Mouse (Mus musculus) lung, embryonic 16.5 days (tissue): ENCODE results near the gene Gpc6. TPM values are rescaled to one million over a fixed set of nuclear protein-coding genes. Genes with fewer than 3 reads are reported as not detected.

Experiments
- ATAC-seq: fragments of 200-750 bp; cut with Nextera tagmentation; 2 replicates; pipeline ENCODE4 v1.8.0; 2017; ENCODE audit warnings: low read depth, mild to moderate bottlenecking, moderate library complexity
- H3K27ac ChIP-seq: fragments of 300-500 bp; sonication (generic); 2 replicates; pipeline ENCODE4 v1.5.1; 2014; ENCODE audit warnings: mild to moderate bottlenecking, control low read depth, low read length
- H3K27me3 ChIP-seq: fragments of 300-500 bp; sonication (generic); 2 replicates; pipeline ENCODE4 v1.6.1; 2014; ENCODE audit warnings: low read depth, low read length, mixed read lengths; ENCODE audit not compliant: control insufficient read depth, insufficient read depth
- H3K36me3 ChIP-seq: fragments of 300-500 bp; sonication (generic); 2 replicates; pipeline ENCODE4 v1.6.1; 2014; ENCODE audit warnings: low read length; ENCODE audit not compliant: control insufficient read depth, insufficient read depth
- H3K4me1 ChIP-seq: fragments of 300-500 bp; sonication (generic); replicated peaks from 2 replicates; pipeline ENCODE4 v1.6.1; 2014; ENCODE audit warnings: low read length, mixed read lengths; ENCODE audit not compliant: control insufficient read depth, insufficient read depth
- H3K4me2 ChIP-seq: fragments of 300-500 bp; sonication (generic); 2 replicates; pipeline ENCODE4 v1.6.1; 2014; ENCODE audit warnings: low read depth, low read length, control low read depth
- H3K4me3 ChIP-seq: fragments of 300-500 bp; sonication (generic); 2 replicates; pipeline ENCODE4 v1.5.1; 2014; ENCODE audit warnings: mild to moderate bottlenecking, low read length, control low read depth
- H3K9ac ChIP-seq: fragments of 300-500 bp; sonication (generic); 2 replicates; pipeline ENCODE4 v1.6.1; 2014; ENCODE audit warnings: low read length, control low read depth
- H3K9me3 ChIP-seq: fragments of 300-500 bp; sonication (generic); 2 replicates; pipeline ENCODE4 v1.6.1; 2016; ENCODE audit warnings: low read length; ENCODE audit not compliant: control insufficient read depth
- WGBS: fragments of 180-500 bp; shearing (Covaris S2); extraction: QIAGEN DNeasy Blood & Tissue Kit; methylation state at CpG from one replicate; pipeline ENCODE4 v1.1.7; 2014; 5-methylcytosine and 5-hydroxymethylcytosine counted together
- polyA plus RNA-seq: library from polyadenylated mRNA; unstranded; fragments of >200 nt; fragmentation: Nextera tagmentation; extraction: Ambion mirVana; gene quantifications from 2 replicates; pipeline ENCODE4 v1.2.1, GENCODE M21; 2015

The Gpc6 gene
- polyA plus RNA-seq, 1 experiment from 2014 or later: 26.1 TPM

DNA sequence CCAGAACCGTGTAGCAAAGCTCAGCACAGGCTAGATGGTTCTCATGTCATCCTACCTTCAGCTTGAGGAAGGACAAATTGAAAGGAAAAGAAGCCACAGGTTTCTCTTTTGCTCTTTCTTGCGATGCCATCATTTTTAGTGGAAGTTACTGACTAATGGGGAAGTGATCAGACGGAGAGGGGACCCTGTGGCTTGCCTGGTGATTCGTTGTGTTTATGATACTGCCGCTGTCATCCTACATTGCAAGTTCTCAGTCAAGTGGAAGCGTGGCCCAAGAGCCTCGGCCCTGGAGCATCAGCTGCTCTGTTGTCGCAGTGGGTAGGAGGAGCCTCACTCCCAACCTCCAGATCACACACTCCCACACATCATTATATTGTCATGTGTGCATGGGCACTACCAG is 1065.1 kb downstream of the Gpc6 start:
- Histone ChIP-seq H3K27ac (no peak overlapping the region), H3K4me1 (no peaks in the 10 kb centered on the region), H3K9ac (no peak overlapping the region), H3K36me3 (no peaks in the 10 kb centered on the region), H3K4me3 (no peak overlapping the region), H3K9me3 (no peaks in the 10 kb centered on the region), H3K27me3 (no peaks in the 10 kb centered on the region), H3K4me2 (no peak overlapping the region)
- no peak for ATAC-seq
- 68% methylated on average over 8 of the region's 8 CpGs for WGBS

DNA sequence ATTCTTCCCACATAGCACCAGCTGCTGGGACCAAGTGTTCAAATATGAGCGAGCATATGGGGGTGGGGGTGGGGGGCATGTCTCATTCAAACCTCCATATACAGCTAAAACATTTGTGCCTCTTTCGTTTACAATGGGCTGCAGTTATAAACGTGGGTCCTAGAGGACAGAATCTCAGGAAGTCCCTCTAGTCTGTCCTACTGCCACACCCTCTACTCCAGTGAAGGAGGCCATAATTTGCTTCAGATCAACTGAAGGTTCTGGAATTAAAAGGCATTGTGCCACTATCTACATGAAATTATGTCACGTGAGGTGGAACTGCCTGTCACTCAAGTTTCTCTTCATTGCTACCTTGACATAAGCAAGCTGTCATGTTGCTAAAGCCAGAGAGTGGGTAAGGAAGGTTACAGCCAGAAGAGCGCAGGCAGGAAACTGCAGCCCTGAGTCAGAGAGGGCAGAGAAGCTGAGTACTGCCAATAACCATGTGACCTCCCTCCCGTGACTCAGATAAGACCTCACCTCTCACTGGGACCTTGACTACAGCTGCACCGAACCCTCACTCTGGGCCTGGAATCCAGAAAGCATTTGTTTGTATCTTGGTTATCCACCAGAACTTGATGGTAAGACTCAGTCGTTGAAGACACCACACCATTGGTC is 1067.6 kb downstream of the Gpc6 start:
- Histone ChIP-seq H3K27ac (no peak overlapping the region), H3K36me3 (no peaks in the 10 kb centered on the region), H3K4me2 (no peak overlapping the region), H3K4me1 (no peaks in the 10 kb centered on the region), H3K27me3 (no peaks in the 10 kb centered on the region), H3K4me3 (no peak overlapping the region), H3K9me3 (no peaks in the 10 kb centered on the region), H3K9ac (no peak overlapping the region)
- 55% methylated on average over 8 of the region's 8 CpGs for WGBS
- no peak for ATAC-seq

DNA sequence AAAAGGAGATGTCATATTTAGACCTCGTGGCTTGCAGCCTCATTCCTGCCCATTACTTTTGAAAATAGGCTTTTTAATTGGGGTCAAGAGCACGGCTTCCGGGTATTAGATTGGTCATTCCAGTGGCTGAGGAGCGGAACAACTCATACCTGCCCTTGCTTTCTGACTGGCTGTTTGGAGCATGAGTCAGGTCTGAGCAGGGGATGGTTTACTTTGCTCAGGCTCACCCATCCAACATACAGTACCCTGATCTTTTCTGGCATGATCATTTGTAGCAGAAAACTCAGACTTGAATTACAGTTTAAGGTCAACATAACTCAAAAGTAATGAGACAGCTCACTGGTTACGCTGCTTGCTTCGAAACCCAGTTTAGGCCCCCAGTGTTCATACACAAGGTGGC is 1068.7 kb downstream of the Gpc6 start:
- H3K4me3 ChIP-seq: no peak overlapping the region
- no peaks in the 10 kb centered on the region for H3K36me3 ChIP-seq
- no peaks in the 10 kb centered on the region for H3K9me3 ChIP-seq
- H3K4me1 ChIP-seq: no peaks in the 10 kb centered on the region
- H3K27me3 ChIP-seq: no peaks in the 10 kb centered on the region
- no peak overlapping the region for H3K9ac ChIP-seq
- H3K27ac ChIP-seq: no peak overlapping the region
- no peak for ATAC-seq
- H3K4me2 ChIP-seq: no peak overlapping the region
- 85% methylated on average over 6 of the region's 6 CpGs for WGBS

DNA sequence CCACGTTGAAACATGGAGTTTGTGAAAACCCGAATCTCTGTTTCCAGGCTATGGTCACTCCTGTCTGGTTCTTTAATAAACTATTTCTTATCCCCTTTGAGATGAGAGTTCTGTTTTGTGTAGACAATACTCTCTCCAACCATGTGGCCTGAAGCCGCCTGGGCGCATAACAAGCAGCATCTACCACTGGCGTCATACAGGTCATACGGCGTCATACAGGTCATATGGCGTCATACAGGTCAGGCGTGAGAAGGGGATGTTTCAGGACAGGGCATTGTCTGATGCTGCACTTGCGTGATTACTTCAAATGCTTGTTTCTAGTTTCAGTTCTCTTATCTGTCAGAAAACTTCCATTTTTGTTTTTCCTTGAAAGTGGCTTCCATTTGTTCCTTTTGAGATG is 1079.3 kb downstream of the Gpc6 start:
- H3K4me1 ChIP-seq: peaks cover 12% of the 10 kb centered on the region
- 89% methylated on average over 10 of the region's 10 CpGs for WGBS
- H3K4me2 ChIP-seq: no peak overlapping the region
- no peaks in the 10 kb centered on the region for H3K9me3 ChIP-seq
- no peak overlapping the region for H3K4me3 ChIP-seq
- H3K27me3 ChIP-seq: no peaks in the 10 kb centered on the region
- no peak overlapping the region for H3K9ac ChIP-seq
- H3K36me3 ChIP-seq: no peaks in the 10 kb centered on the region
- no peak overlapping the region for H3K27ac ChIP-seq
- ATAC-seq: no peak

DNA sequence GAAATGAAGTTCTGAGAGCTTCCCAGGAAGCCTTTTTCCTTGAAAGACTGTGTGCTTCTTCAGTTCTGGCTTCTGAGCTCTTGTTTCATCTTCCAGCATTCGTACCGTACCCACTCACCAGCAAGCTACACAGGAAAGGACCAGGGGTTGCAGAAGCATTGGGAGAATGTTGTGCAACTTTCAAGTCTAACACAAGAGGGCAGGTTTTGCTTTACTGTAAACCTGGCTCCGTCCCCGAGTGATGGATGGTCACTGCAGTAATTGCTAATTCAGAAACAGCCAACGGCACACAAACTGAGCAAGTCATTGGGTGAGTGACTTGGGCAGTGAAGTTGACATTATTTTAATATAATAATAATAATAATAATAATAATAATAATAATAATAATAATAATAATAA is 1080.6 kb downstream of the Gpc6 start:
- Histone ChIP-seq H3K4me2 (no peak overlapping the region), H3K27ac (no peak overlapping the region), H3K9ac (no peak overlapping the region), H3K36me3 (no peaks in the 10 kb centered on the region), H3K27me3 (no peaks in the 10 kb centered on the region), H3K4me1 (peaks cover 12% of the 10 kb centered on the region), H3K9me3 (no peaks in the 10 kb centered on the region), H3K4me3 (no peak overlapping the region)
- no peak for ATAC-seq
- 10% methylated on average over 5 of the region's 5 CpGs for WGBS

DNA sequence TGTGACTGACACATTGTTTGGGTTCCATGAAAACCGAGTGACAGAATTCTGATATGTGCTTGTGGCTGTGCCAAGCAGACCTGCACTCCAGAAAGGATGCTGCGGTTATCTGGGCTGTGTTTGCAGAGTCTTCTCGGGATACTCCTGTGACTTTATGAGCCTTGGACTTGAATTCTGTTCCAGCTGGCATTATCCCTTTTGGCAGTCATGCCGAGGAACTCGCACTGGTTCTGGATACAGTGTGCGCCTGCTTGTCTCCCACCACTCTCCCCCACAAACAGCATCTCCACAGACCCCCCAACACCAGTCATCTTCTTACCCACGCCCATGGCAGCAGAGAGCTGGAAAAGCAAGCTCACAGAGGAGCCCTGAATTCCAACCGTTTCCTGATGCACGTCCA is 1084.4 kb downstream of the Gpc6 start:
- no peak overlapping the region for H3K9ac ChIP-seq
- no peaks in the 10 kb centered on the region for H3K4me1 ChIP-seq
- no peaks in the 10 kb centered on the region for H3K27me3 ChIP-seq
- WGBS: 60% methylated on average over 9 of the region's 9 CpGs
- H3K36me3 ChIP-seq: no peaks in the 10 kb centered on the region
- H3K4me2 ChIP-seq: no peak overlapping the region
- ATAC-seq: no peak
- H3K9me3 ChIP-seq: no peaks in the 10 kb centered on the region
- no peak overlapping the region for H3K27ac ChIP-seq
- no peak overlapping the region for H3K4me3 ChIP-seq

DNA sequence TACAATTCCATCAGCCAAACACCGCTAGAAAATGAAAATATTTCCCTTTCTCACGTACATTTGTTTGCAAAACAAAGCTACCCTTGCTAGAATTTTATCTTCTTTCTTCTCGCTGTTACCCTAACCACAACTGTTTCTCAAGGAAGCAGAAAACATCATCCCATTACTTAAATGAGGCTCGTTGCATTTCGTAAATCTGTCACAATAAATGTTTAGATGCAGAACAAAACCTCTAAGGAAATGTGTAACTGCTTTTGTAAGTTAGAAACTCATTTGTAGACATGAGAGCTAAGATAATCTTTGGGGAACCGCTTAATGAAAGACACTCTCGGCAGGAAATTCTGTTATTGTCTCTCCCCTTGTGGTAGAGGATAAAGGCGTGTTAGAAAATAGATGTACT is 1088.1 kb downstream of the Gpc6 start:
- no peak overlapping the region for H3K27ac ChIP-seq
- no peak overlapping the region for H3K4me3 ChIP-seq
- ATAC-seq: no peak
- no peaks in the 10 kb centered on the region for H3K36me3 ChIP-seq
- H3K4me2 ChIP-seq: no peak overlapping the region
- H3K9ac ChIP-seq: no peak overlapping the region
- no peaks in the 10 kb centered on the region for H3K4me1 ChIP-seq
- 74% methylated on average over 8 of the region's 8 CpGs for WGBS
- no peaks in the 10 kb centered on the region for H3K9me3 ChIP-seq
- no peaks in the 10 kb centered on the region for H3K27me3 ChIP-seq

DNA sequence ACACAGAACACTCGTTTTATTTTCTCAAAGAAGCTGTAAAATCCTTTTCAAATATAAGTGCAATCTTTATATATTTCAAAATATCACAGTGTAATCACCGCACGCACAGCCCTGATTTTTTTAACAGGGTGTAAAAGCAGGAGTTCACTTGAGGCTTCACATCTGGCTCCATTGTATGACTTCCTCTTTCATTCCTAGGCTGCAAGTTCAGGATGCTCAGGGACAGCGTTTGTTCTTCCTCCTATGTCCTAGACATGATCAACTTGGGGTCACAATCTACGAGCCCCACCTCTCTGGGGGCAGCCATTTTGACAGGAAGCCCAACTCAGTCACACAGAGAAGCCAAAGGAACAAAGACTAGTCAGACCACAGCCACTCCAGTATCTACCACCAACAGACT is 1094.2 kb downstream of the Gpc6 start:
- Histone ChIP-seq H3K9ac (no peak overlapping the region), H3K27ac (no peak overlapping the region), H3K4me1 (no peaks in the 10 kb centered on the region), H3K36me3 (no peaks in the 10 kb centered on the region), H3K27me3 (no peaks in the 10 kb centered on the region), H3K4me3 (no peak overlapping the region), H3K9me3 (no peaks in the 10 kb centered on the region), H3K4me2 (no peak overlapping the region)
- 65% methylated on average over 5 of the region's 5 CpGs for WGBS
- ATAC-seq: no peak

DNA sequence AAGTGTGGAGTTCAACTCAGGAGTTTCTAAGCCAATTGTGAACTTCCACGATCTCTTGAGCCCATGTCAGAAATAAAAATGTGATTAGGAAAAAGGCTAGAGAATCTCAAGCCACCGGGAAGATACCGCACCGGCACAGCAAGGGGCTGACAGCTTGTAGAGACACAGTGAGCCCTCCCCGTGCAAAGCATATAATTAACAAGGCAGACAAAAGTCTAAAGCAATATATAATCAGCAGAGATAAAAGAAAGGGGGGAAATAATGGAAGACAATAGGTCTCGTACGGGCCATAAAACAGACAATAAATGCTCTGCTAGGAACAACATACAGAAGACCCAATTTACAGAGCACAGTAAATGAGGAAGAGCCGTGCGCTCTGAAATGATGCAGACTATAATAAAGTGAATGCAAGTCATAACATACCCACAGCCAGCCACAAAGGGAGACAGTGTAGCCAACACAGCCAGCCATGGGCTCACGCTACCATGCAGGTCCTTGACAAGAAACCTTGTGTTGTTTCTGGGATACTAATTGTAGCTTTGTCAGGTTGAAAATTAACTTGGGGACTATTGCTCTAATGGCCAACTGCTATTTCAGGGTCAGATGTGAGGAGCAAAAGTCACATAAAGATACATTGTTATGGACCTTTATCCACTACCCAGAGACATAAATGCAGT is 1096.9 kb downstream of the Gpc6 start:
- ATAC-seq: no peak
- no peaks in the 10 kb centered on the region for H3K9me3 ChIP-seq
- H3K27ac ChIP-seq: no peak overlapping the region
- H3K4me3 ChIP-seq: no peak overlapping the region
- WGBS: 85% methylated on average over 10 of the region's 10 CpGs
- no peaks in the 10 kb centered on the region for H3K27me3 ChIP-seq
- H3K4me2 ChIP-seq: no peak overlapping the region
- H3K36me3 ChIP-seq: no peaks in the 10 kb centered on the region
- H3K9ac ChIP-seq: no peak overlapping the region
- no peaks in the 10 kb centered on the region for H3K4me1 ChIP-seq
